Mouse (Mus musculus) lung, postnatal 0 days (tissue): ENCODE measurements around the gene Ints14.

Experiments used
- CTCF ChIP-seq: IDR thresholded peaks from 2 replicates; pipeline ENCODE4 v1.5.1; 2016; ENCODE audit warnings: antibody characterized with exemption, mild to moderate bottlenecking
- EP300 ChIP-seq: IDR thresholded peaks from 2 replicates; pipeline ENCODE4 v1.6.1; 2016; ENCODE audit warnings: antibody characterized with exemption, mild to moderate bottlenecking, control low read depth

GRCm38 (mm10) chr9:64913973-64914372 lies 46.7 kb upstream of the Ints14 start:
- TF ChIP-seq EP300 (0 out of 2 replicates have a peak, but pooled peaks have one; percentile 13), CTCF (no peak)
